8 mouse cellular contexts compared by ENCODE assay signal in the genomic region with DNA sequence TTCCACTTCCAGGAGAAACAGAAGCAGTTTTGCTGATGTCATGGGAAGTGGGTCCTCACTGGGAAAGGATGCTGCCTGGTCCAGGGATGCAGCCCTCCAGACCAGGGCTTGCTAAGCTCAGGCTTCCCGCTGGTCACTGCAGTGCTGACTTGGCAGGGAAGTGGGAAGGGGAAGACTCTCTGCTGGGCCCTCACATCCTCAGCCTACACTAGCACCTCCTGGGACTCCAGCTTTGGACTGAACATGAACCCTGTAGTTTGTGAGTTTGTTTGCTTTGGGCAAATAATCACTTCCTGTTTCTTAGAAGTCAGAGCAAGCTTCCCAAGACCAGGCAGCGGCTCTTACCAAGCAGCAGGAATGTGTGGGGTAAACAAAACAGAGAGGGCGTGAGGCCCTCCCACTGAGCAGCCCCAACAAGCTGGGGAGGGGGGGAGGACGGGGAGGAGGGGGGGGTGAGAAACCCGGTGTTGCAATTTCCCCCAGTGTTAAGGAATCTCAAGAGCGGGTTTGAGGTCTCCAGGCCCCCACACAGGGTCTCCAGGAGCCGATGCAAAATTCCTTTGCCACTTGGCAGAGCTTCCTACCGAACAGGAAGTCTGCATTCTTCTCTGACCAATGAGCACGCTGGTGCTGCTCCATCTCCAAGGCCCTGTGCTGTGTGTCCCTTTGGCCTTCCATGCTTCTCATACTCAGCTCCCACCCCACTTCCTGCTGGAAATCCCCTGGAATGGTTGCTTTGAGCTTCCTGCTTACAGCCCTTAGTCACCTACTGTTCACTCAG.
DNase-seq lines count a peak whose midpoint lies in the region; ATAC-seq and TF ChIP-seq lines count a peak whose summit lies in the region.

No protein-coding gene starts in this region.

- H3K36me3 ChIP-seq in embryonic facial prominence, embryonic 14.5 days (ENCODE audit: control insufficient read depth, insufficient read depth, low read length), result no peaks in the 10 kb centered on the region
- H3K36me3 ChIP-seq in heart, embryonic 15.5 days, result no peaks in the 10 kb centered on the region
- no peaks in the 10 kb centered on the region for H3K36me3 ChIP-seq in kidney, postnatal 0 days (ENCODE audit: insufficient read depth, low read length)

- 10% methylated on average over 8 of the region's 9 CpGs for WGBS in embryonic facial prominence, embryonic 14.5 days
- WGBS in heart, embryonic 15.5 days, result 17% methylated on average over 9 of the region's 9 CpGs
- 7% methylated on average over 9 of the region's 9 CpGs for WGBS in kidney, postnatal 0 days

- H3K4me2 ChIP-seq in embryonic facial prominence, embryonic 14.5 days (ENCODE audit: low read depth, low read length), result peak overlapping the region; percentile 10; the same call in 1 of the 2 replicates
- H3K4me2 ChIP-seq in heart, embryonic 15.5 days, result 0 out of 2 replicates have a peak overlapping the region, but pooled peaks have one; percentile 11
- no peak overlapping the region for H3K4me2 ChIP-seq in kidney, postnatal 0 days (ENCODE audit: low read length)

- no peaks in the 10 kb centered on the region for H3K27me3 ChIP-seq in embryonic facial prominence, embryonic 14.5 days (replicated peaks; ENCODE audit: control insufficient read depth, insufficient read depth, low read length)
- H3K27me3 ChIP-seq in heart, embryonic 15.5 days, result no peaks in the 10 kb centered on the region; the same call in 1 of the 2 replicates
- no peaks in the 10 kb centered on the region for H3K27me3 ChIP-seq in kidney, postnatal 0 days (ENCODE audit: insufficient read depth, low read length)

- no peak for TF ChIP-seq CTCF in kidney, postnatal 0 days (IDR thresholded peaks at IDR 0.05; ENCODE audit: low read depth)

- no peaks in the 10 kb centered on the region for H3K9me3 ChIP-seq in embryonic facial prominence, embryonic 14.5 days (ENCODE audit: control insufficient read depth, low read length)
- no peaks in the 10 kb centered on the region for H3K9me3 ChIP-seq in heart, embryonic 15.5 days (replicated peaks)
- H3K9me3 ChIP-seq in kidney, postnatal 0 days (replicated peaks; ENCODE audit: low read length), result no peaks in the 10 kb centered on the region

- peak overlapping the region; percentile 50 for H3K27ac ChIP-seq in embryonic facial prominence, embryonic 14.5 days (replicated peaks; ENCODE audit: low read depth, low read length)
- H3K27ac ChIP-seq in heart, embryonic 15.5 days, result peak overlapping the region; percentile 78
- H3K27ac ChIP-seq in kidney, postnatal 0 days, result peak overlapping the region; percentile 90

- peak; percentile 70 for ATAC-seq in embryonic facial prominence, embryonic 14.5 days (ENCODE audit: low read depth)
- peak; percentile 89 for ATAC-seq in heart, embryonic 15.5 days (replicated peaks; ENCODE audit: insufficient number of reproducible peaks, insufficient read depth, low FRiP score, low read depth)
- peak; percentile 88 for ATAC-seq in kidney, postnatal 0 days (replicated peaks; ENCODE audit: low FRiP score, low read depth)

- H3K4me1 ChIP-seq in embryonic facial prominence, embryonic 14.5 days (ENCODE audit: control insufficient read depth, insufficient read depth, low read length), result peaks cover 10% of the 10 kb centered on the region
- peaks cover 15% of the 10 kb centered on the region for H3K4me1 ChIP-seq in heart, embryonic 15.5 days (replicated peaks)
- H3K4me1 ChIP-seq in kidney, postnatal 0 days (replicated peaks; ENCODE audit: insufficient read depth, low read length), result peaks cover 15% of the 10 kb centered on the region

- DNase-seq in ZHBTc4 (ENCODE audit: low read depth, low spot score), result peak; percentile 55
- DNase-seq in embryonic facial prominence, embryonic 14.5 days (ENCODE audit: low spot score), result peak; percentile 82
- peak; percentile 92 for DNase-seq in kidney, postnatal 0 days (ENCODE audit: low spot score)
- DNase-seq in lung, postnatal 25 days (ENCODE audit: low spot score), result peak; percentile 88
- DNase-seq in urinary bladder, postnatal 36 days (ENCODE audit: low spot score in 2 of 2), result peak; percentile 30 to 38
- DNase-seq in c-Kit-positive CD71-positive TER-119-positive erythroid progenitor cells, embryonic 14.5 days (ENCODE audit: low spot score), result no peak
- no peak for DNase-seq in spleen, postnatal 4 days (ENCODE audit: low spot score in 2 of 2)

- H3K9ac ChIP-seq in embryonic facial prominence, embryonic 14.5 days (ENCODE audit: low read depth, low read length), result no peak overlapping the region
- no peak overlapping the region for H3K9ac ChIP-seq in heart, embryonic 15.5 days
- H3K9ac ChIP-seq in kidney, postnatal 0 days (ENCODE audit: low read depth, low read length), result no peak overlapping the region

- no peak overlapping the region for H3K4me3 ChIP-seq in embryonic facial prominence, embryonic 14.5 days (ENCODE audit: low read depth, low read length)
- H3K4me3 ChIP-seq in heart, embryonic 15.5 days, result no peak overlapping the region
- no peak overlapping the region for H3K4me3 ChIP-seq in kidney, postnatal 0 days (replicated peaks; ENCODE audit: low read depth, low read length)

Comparison
In these comparisons a context has a peak if more than half of its experiments do, and no peak if none do; other contexts are left out.
1. DNase-seq: peak in ZHBTc4 (single experiment), embryonic facial prominence, embryonic 14.5 days (single experiment), kidney, postnatal 0 days (single experiment), lung, postnatal 25 days (single experiment) and urinary bladder, postnatal 36 days (2 of 2); none in c-Kit-positive CD71-positive TER-119-positive erythroid progenitor cells, embryonic 14.5 days (single experiment) and spleen, postnatal 4 days (0 of 2).
2. Peak in every context shown above with its lines, with median percentiles within 50 percentile points of each other: ATAC-seq and H3K27ac ChIP-seq.